8 mouse cellular contexts compared by ENCODE assay signal in the genomic region with DNA sequence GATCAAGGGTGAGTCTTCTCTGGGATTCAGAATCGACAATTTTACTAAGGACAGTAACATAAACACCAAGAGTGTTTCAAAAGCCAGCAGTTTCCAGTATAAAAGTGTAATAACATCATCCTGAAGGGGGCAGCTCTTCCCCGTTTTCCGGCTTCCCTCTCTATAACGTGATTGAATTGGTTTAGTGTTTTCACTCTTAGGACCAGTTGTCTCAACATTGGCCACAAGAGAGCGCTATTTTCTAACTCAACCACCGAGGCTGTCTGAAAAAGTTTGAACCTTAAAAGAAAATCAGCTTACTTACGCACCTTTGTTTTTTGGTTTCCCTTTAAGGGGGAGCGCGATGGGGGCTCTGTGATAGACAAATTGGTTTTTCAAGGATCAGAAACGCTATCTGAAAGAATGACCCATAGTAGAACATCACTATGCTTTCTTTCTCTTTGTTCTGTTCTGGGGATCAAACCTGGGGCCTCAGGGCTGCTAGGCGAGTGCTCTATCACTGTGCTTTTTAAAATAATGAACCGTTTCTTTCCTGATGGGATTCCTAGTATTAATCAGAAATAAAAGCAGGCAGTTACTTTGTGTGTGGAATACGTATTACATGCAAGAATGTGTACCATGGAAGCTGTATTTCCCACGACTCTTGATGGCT. TPM values are rescaled to one million over a fixed set of nuclear protein-coding genes. Genes with fewer than 3 reads are reported as not detected.
DNase-seq lines count a peak whose midpoint lies in the region; ATAC-seq and TF ChIP-seq lines count a peak whose summit lies in the region.

No protein-coding gene starts in this region.

- no peaks in the 10 kb centered on the region for H3K9me3 ChIP-seq in embryonic facial prominence, embryonic 14.5 days (ENCODE audit: control insufficient read depth, low read length)
- no peaks in the 10 kb centered on the region for H3K9me3 ChIP-seq in limb, embryonic 11.5 days (ENCODE audit: control insufficient read depth, low read length)
- H3K9me3 ChIP-seq in midbrain, embryonic 14.5 days (ENCODE audit: control insufficient read depth, low read length): no peaks in the 10 kb centered on the region

- no peaks in the 10 kb centered on the region for H3K27me3 ChIP-seq in embryonic facial prominence, embryonic 14.5 days (replicated peaks; ENCODE audit: control insufficient read depth, insufficient read depth, low read length)
- H3K27me3 ChIP-seq in limb, embryonic 11.5 days (ENCODE audit: control insufficient read depth, insufficient read depth, low read length): no peaks in the 10 kb centered on the region
- no peaks in the 10 kb centered on the region for H3K27me3 ChIP-seq in midbrain, embryonic 14.5 days (ENCODE audit: control insufficient read depth, insufficient read depth, low read length)
- no peaks in the 10 kb centered on the region for H3K27me3 ChIP-seq in spleen, adult 2 months (ENCODE audit: control insufficient read depth, insufficient read depth, low read length)

- peak; percentile 95 for DNase-seq in 416B (ENCODE audit: low read depth)
- peak; percentile 67 to 83 for DNase-seq in adrenal gland, postnatal 36 days
- DNase-seq in embryonic facial prominence, embryonic 14.5 days (ENCODE audit: low spot score): peak; percentile 91
- peak; percentile 55 to 82 for DNase-seq in heart, adult 9 months (ENCODE audit: low spot score in 2 of 2)
- DNase-seq in kidney, adult 8-10 months: peak; percentile 68 to 79
- DNase-seq in limb, embryonic 11.5 days (ENCODE audit: low spot score): peak; percentile 84
- DNase-seq in midbrain, embryonic 14.5 days: peak; percentile 96
- peak; percentile 61 to 65 for DNase-seq in spleen, adult 2 months (ENCODE audit: low read depth in 1 of 2, low spot score in 2 of 2)

- no peaks in the 10 kb centered on the region for H3K36me3 ChIP-seq in embryonic facial prominence, embryonic 14.5 days (ENCODE audit: control insufficient read depth, insufficient read depth, low read length)
- no peaks in the 10 kb centered on the region for H3K36me3 ChIP-seq in limb, embryonic 11.5 days (ENCODE audit: control insufficient read depth, insufficient read depth, low read length)
- no peaks in the 10 kb centered on the region for H3K36me3 ChIP-seq in midbrain, embryonic 14.5 days (ENCODE audit: control insufficient read depth, insufficient read depth, low read length)
- no peaks in the 10 kb centered on the region for H3K36me3 ChIP-seq in spleen, adult 2 months (ENCODE audit: control insufficient read depth, insufficient read depth, low read length)

- TF ChIP-seq POLR2A in spleen, adult 2 months (IDR thresholded peaks at IDR 0.05; ENCODE audit: low read depth, low read length): no peak

- peak overlapping the region; percentile 36 for H3K4me2 ChIP-seq in embryonic facial prominence, embryonic 14.5 days (ENCODE audit: low read depth, low read length)
- no peak overlapping the region for H3K4me2 ChIP-seq in limb, embryonic 11.5 days (ENCODE audit: low read depth, severe bottlenecking)
- no peak overlapping the region for H3K4me2 ChIP-seq in midbrain, embryonic 14.5 days (ENCODE audit: low read length)

- peak; percentile 25; the same call in 1 of the 2 replicates for TF ChIP-seq CTCF in spleen, adult 2 months (IDR thresholded peaks at IDR 0.05; ENCODE audit: extremely low read depth, insufficient read depth, insufficient read length, insufficient replicate concordance)

- peak; percentile 70 for ATAC-seq in embryonic facial prominence, embryonic 14.5 days (ENCODE audit: low read depth)
- ATAC-seq in limb, embryonic 11.5 days (ENCODE audit: insufficient number of reproducible peaks, low FRiP score, low TSS enrichment, low read depth): peak; percentile 79
- peak; percentile 76; the same call in 1 of the 2 replicates for ATAC-seq in midbrain, embryonic 14.5 days (ENCODE audit: low FRiP score, low TSS enrichment)

- WGBS in embryonic facial prominence, embryonic 14.5 days: 23% methylated on average over 14 of the region's 14 CpGs
- WGBS in limb, embryonic 11.5 days: 26% methylated on average over 14 of the region's 14 CpGs
- 19% methylated on average over 14 of the region's 14 CpGs for WGBS in midbrain, embryonic 14.5 days
- WGBS in spleen, adult 2 months: 23% methylated on average over 14 of the region's 14 CpGs

- no peak overlapping the region for H3K27ac ChIP-seq in embryonic facial prominence, embryonic 14.5 days (replicated peaks; ENCODE audit: low read depth, low read length)
- H3K27ac ChIP-seq in limb, embryonic 11.5 days (replicated peaks; ENCODE audit: low read depth, low read length): no peak overlapping the region
- H3K27ac ChIP-seq in midbrain, embryonic 14.5 days (replicated peaks; ENCODE audit: low read depth, low read length): no peak overlapping the region
- no peak overlapping the region for H3K27ac ChIP-seq in spleen, adult 2 months (ENCODE audit: insufficient read depth, low read length)

- no peak overlapping the region for H3K9ac ChIP-seq in embryonic facial prominence, embryonic 14.5 days (ENCODE audit: low read depth, low read length)
- no peak overlapping the region for H3K9ac ChIP-seq in limb, embryonic 11.5 days (ENCODE audit: low read length)
- no peak overlapping the region for H3K9ac ChIP-seq in midbrain, embryonic 14.5 days (replicated peaks; ENCODE audit: low read length)

- no peaks in the 10 kb centered on the region for H3K4me1 ChIP-seq in embryonic facial prominence, embryonic 14.5 days (ENCODE audit: control insufficient read depth, insufficient read depth, low read length)
- H3K4me1 ChIP-seq in limb, embryonic 11.5 days (ENCODE audit: control insufficient read depth, insufficient read depth, low read length): no peaks in the 10 kb centered on the region
- H3K4me1 ChIP-seq in midbrain, embryonic 14.5 days (ENCODE audit: control insufficient read depth, insufficient read depth, low read length): no peaks in the 10 kb centered on the region
- H3K4me1 ChIP-seq in spleen, adult 2 months (ENCODE audit: control insufficient read depth, insufficient read depth, insufficient read length): no peaks in the 10 kb centered on the region

- H3K4me3 ChIP-seq in embryonic facial prominence, embryonic 14.5 days (ENCODE audit: low read depth, low read length): no peak overlapping the region
- no peak overlapping the region for H3K4me3 ChIP-seq in limb, embryonic 11.5 days (ENCODE audit: low read depth, low read length)
- no peak overlapping the region for H3K4me3 ChIP-seq in midbrain, embryonic 14.5 days (replicated peaks; ENCODE audit: low read depth, low read length)
- H3K4me3 ChIP-seq in spleen, adult 2 months (ENCODE audit: extremely low read depth, insufficient read depth, insufficient read length): no peak overlapping the region

RNA-seq across cellular contexts. Expression of gene Gas2l3, which starts 18.2 kb away (rescaled TPM):
- 1 to 10 TPM; 4.4 to 5.3 TPM for total RNA-seq in adrenal gland, postnatal 36 days (2021)
- 11.1 and 14.4 TPM in 2 replicates for polyA plus RNA-seq in embryonic facial prominence, embryonic 14.5 days (2014; fragmentation: Nextera tagmentation; extraction: Ambion mirVana)
- 9.6 and 10.9 TPM in 2 replicates for polyA plus RNA-seq in limb, embryonic 11.5 days (2014; fragmentation: Nextera tagmentation; extraction: Ambion mirVana)
- polyA plus RNA-seq in midbrain, embryonic 14.5 days (2014; fragmentation: Nextera tagmentation; extraction: Ambion mirVana): 3.6 and 6.0 TPM in 2 replicates
- 0.40 and 0.56 TPM in 2 replicates for polyA plus RNA-seq in spleen, adult 2 months (2012; rRNA removed)
